Mouse (Mus musculus): ENCODE measurements around the gene Paqr8.

Paqr8 gene

GRCm38 (mm10) chr1:20974341-20975135, 84.1 kb downstream of the Paqr8 start:
- peak; percentile 26 for DNase-seq

- DNase-seq: no peak
Observed at GRCm38 (mm10) chr1:20980553-20980952, 90.1 kb downstream of the Paqr8 start.

- DNase-seq: no peak
Observed at GRCm38 (mm10) chr1:20981764-20982163, 91.4 kb downstream of the Paqr8 start.

DNA sequence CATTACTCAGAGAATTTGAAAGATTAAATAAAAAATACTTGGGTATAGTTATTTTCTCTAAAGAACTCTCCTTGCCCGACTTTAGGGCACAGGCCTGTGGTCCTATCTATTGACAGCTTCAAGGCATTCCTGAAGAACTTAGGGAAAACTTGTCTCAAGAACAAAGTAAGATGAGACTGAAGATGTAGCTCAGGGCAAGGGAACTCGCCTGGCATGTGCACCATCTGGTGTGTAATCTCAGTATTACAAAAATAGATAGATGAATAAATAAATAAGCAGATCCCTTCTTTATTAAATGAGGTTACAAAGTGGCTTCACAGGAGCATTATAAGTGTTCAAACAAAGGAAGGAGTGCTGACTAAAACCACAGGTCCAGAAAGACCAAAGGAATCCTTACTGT, 93.7 kb downstream of the Paqr8 start:
- no peak for DNase-seq

DNA sequence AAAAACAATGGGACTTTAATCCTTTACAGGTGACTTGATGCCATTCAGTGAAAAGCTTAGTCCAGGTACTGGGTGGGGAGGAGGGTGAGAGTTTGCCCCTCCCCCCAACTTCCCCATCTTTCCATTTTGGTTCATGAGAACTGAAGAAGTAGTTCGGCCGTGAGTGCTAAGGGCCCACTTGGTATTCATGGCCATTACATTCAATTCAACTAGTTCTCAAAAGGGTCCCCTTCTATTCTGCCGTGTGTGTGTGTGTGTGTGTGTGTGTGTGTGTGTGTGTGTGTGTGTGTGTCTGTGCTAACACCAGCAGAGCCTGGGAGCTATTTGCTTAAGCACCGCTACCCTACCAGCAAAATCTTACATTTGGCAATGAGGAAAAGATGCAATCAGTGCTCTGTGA, 94.2 kb downstream of the Paqr8 start:
- no peak for DNase-seq

DNA sequence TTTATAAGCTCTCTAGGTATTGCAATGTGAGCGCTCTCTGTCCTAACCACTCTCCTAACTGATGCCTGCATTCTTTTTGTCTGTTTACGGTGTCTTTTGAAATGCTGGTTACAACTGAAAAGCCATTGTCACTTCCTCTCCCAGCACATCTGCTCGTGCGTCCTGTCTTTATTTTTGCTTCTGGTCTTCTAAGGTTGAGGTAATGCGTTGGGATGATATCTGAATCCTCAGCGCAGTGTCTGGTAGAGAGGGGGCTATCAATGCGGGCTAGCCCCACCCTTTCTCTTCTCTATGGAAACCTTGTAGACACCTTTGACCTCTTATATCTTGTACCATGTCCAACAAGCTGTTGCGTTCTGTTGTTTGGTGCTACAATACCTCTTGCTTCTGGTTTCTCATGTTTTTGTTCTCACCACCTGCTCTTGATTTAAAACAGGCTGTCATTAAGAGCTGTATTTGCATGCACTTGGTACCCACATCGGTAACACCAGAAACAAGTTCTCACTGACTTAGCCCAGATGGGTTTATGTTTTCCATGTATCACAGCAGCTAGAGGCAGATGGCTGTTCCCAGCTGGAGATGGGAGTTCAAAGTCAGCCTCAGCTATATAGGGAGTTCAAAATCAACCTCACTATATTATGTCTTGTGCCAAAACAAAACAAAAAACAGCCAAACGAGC, 96.1 kb downstream of the Paqr8 start:
- DNase-seq: no peak
